Comparison of ENCODE assay signal across 8 mouse cellular contexts in the genomic region with DNA sequence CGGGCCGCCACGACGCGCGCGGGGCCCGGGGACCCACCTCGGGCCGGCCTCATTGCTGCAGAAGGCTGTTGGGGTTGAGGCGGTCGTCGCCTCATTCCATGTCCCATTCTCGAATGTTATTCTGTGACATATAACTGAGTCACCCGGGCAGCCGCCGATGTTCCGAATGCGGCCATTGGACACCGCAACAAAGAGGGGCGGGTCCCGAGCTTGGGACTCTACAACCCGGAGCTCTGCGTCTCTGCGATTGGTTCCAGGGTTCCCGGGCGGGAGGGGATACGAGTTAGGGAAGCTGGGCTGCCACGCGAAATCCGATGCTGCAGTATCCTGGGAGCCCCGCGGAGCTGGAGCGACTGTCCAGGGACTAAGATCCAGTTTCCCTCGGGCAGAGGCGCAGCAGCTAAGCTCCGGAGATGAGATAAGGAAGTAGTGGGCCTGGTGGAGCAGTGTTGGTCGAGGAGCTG. TPM values are rescaled to one million over a fixed set of nuclear protein-coding genes. Genes with fewer than 3 reads are reported as not detected.
A peak's percentile ranks its signal among the peaks of the same experiment; 100 is the strongest.
DNase-seq lines count a peak whose midpoint lies in the region; ATAC-seq lines count a peak whose summit lies in the region.

A gene (minus strand): TSS at position 197 of the 464 bp plus-strand sequence.

- under 1% methylated on average over 38 of the region's 38 CpGs for WGBS in forebrain, embryonic 16.5 days
- WGBS in large intestine, adult 2 months, result under 1% methylated on average over 38 of the region's 38 CpGs
- WGBS in liver, embryonic 15.5 days (ENCODE audit: insufficient replicate concordance), result under 1% methylated on average over 38 of the region's 38 CpGs
- under 1% methylated on average over 38 of the region's 38 CpGs for WGBS in neural tube, embryonic 12.5 days

- H3K27ac ChIP-seq in forebrain, embryonic 16.5 days (ENCODE audit: low read length), result peak within 1 kb of the TSS; percentile 97
- no peak within 1 kb of the TSS for H3K27ac ChIP-seq in liver, embryonic 15.5 days (replicated peaks)
- peak within 1 kb of the TSS; percentile 83 for H3K27ac ChIP-seq in neural tube, embryonic 12.5 days

- no peaks in the 10 kb centered on the region for H3K27me3 ChIP-seq in forebrain, embryonic 16.5 days (replicated peaks; ENCODE audit: control insufficient read depth, insufficient read depth, low read length)
- peaks cover 76% of the 10 kb centered on the region for H3K27me3 ChIP-seq in liver, embryonic 15.5 days
- H3K27me3 ChIP-seq in neural tube, embryonic 12.5 days (replicated peaks), result no peaks in the 10 kb centered on the region

- intact Hi-C loops in heart, postnatal 14 days (cut with DNase I), result loop anchor here (5.0 kb wide), 1 partner anchor 48 kb away; a partner anchor contains a TSS

- H3K4me2 ChIP-seq in forebrain, embryonic 16.5 days (ENCODE audit: low read length), result peak within 1 kb of the TSS; percentile 58
- H3K4me2 ChIP-seq in liver, embryonic 15.5 days, result peak within 1 kb of the TSS; percentile 69
- peak within 1 kb of the TSS; percentile 98 for H3K4me2 ChIP-seq in neural tube, embryonic 12.5 days (replicated peaks)

- H3K4me1 ChIP-seq in forebrain, embryonic 16.5 days (replicated peaks; ENCODE audit: control insufficient read depth, insufficient read depth, low read length), result peaks cover 30% of the 10 kb centered on the region
- peaks cover 15% of the 10 kb centered on the region for H3K4me1 ChIP-seq in liver, embryonic 15.5 days (replicated peaks)
- H3K4me1 ChIP-seq in neural tube, embryonic 12.5 days, result peaks cover 22% of the 10 kb centered on the region

- peak; percentile 79 for DNase-seq in MEL-GATA-1-ER (ENCODE audit: extremely low read depth, low read depth)
- peak; percentile 22 for DNase-seq in cerebellum, adult 11 months
- DNase-seq in heart, postnatal 14 days, result peak; percentile 83 to 84
- peak; percentile 40 for DNase-seq in large intestine, adult 2 months (ENCODE audit: low read depth, low spot score)
- peak; percentile 23 for DNase-seq in thymus, postnatal 14 days

- no peaks in the 10 kb centered on the region for H3K9me3 ChIP-seq in forebrain, embryonic 16.5 days (ENCODE audit: control insufficient read depth, low read length)
- no peaks in the 10 kb centered on the region for H3K9me3 ChIP-seq in liver, embryonic 15.5 days (replicated peaks)
- no peaks in the 10 kb centered on the region for H3K9me3 ChIP-seq in neural tube, embryonic 12.5 days

- H3K9ac ChIP-seq in forebrain, embryonic 16.5 days (replicated peaks; ENCODE audit: low read depth, low read length), result peak within 1 kb of the TSS; percentile 75
- no peak within 1 kb of the TSS for H3K9ac ChIP-seq in liver, embryonic 15.5 days
- peak within 1 kb of the TSS; percentile 90 for H3K9ac ChIP-seq in neural tube, embryonic 12.5 days

- no peaks in the 10 kb centered on the region for H3K36me3 ChIP-seq in forebrain, embryonic 16.5 days (ENCODE audit: control insufficient read depth, insufficient read depth)
- H3K36me3 ChIP-seq in liver, embryonic 15.5 days (replicated peaks), result no peaks in the 10 kb centered on the region
- peaks cover 11% of the 10 kb centered on the region for H3K36me3 ChIP-seq in neural tube, embryonic 12.5 days

- H3K4me3 ChIP-seq in forebrain, embryonic 16.5 days (replicated peaks; ENCODE audit: low read length), result peak within 1 kb of the TSS; percentile 93
- peak within 1 kb of the TSS; percentile 47 for H3K4me3 ChIP-seq in liver, embryonic 15.5 days (replicated peaks)
- peak within 1 kb of the TSS; percentile 75 for H3K4me3 ChIP-seq in neural tube, embryonic 12.5 days

- ATAC-seq in forebrain, embryonic 16.5 days, result peak; percentile 99
- peak; percentile 56 for ATAC-seq in liver, embryonic 15.5 days (ENCODE audit: insufficient read depth)
- ATAC-seq in neural tube, embryonic 12.5 days (ENCODE audit: low FRiP score, low read depth), result peak; percentile 97

RNA-seq across cellular contexts. Expression of the gene that starts here (rescaled TPM):
- 99.9 and 109 TPM in 2 replicates for polyA plus RNA-seq in forebrain, embryonic 16.5 days (2015; fragmentation: Nextera tagmentation; extraction: Ambion mirVana)
- 1 to 10 TPM; 1.4 to 1.7 TPM for total RNA-seq in heart, postnatal 14 days (2021)
- 0.29 and 0.31 TPM in 2 replicates for polyA plus RNA-seq in large intestine, adult 2 months (2012; rRNA removed)
- 0.88 and 1.2 TPM in 2 replicates for polyA plus RNA-seq in liver, embryonic 15.5 days (2015; fragmentation: Nextera tagmentation; extraction: Ambion mirVana)
- 82.5 and 82.9 TPM in 2 replicates for polyA plus RNA-seq in neural tube, embryonic 12.5 days (2016; fragmentation: Nextera tagmentation; extraction: Ambion mirVana)

Comparison
In these comparisons a context has a peak if more than half of its experiments do, and no peak if none do; other contexts are left out.
1. RNA of the gene that starts here (polyA plus RNA-seq): 99.9 to 109 TPM in forebrain, embryonic 16.5 days and 82.5 to 82.9 TPM in neural tube, embryonic 12.5 days; 0.88 to 1.2 TPM in liver, embryonic 15.5 days and 0.29 to 0.31 TPM in large intestine, adult 2 months; every median in the first group is over 10 times any median in the second.
2. Peak in DNase-seq in large intestine, adult 2 months; RNA of the gene not detected or under 1 TPM.
3. DNase-seq: peak in every context shown above with its lines; median percentile 84 in heart, postnatal 14 days; 79 in MEL-GATA-1-ER; 40 in large intestine, adult 2 months; 23 in thymus, postnatal 14 days; 22 in cerebellum, adult 11 months.
4. Peak in every context shown above with its lines, with median percentiles within 50 percentile points of each other: ATAC-seq, H3K4me2 ChIP-seq and H3K4me3 ChIP-seq.